Mouse (Mus musculus) embryonic fibroblast, embryonic 13.5 days (primary cell): Measurements from ENCODE around the gene Apoc3.
A peak's percentile ranks its signal among the peaks of the same experiment; 100 is the strongest.

Experiments
- CTCF ChIP-seq: IDR thresholded peaks from 2 replicates; pipeline ENCODE4 v1.5.1; 2011; ENCODE audit warnings: mild to moderate bottlenecking, control low read depth, low read length, moderate library complexity, borderline replicate concordance; ENCODE audit not compliant: insufficient read depth
- POLR2A ChIP-seq: IDR thresholded peaks from 2 replicates; pipeline ENCODE4 v1.6.1; 2011; ENCODE audit warnings: low read depth, mild to moderate bottlenecking, control low read depth, low read length, moderate library complexity

- peak; percentile 95 for TF ChIP-seq POLR2A
- TF ChIP-seq CTCF = no peak
These were observed 47.4 kb upstream of the Apoc3 start, which contains the start of gene Bud13 for GRCm38 (mm10) chr9:46282631-46283436.
